Mouse (Mus musculus): ENCODE measurements around the gene Rbm34.

- TF ChIP-seq CTCF (IDR thresholded peaks at IDR 0.05; ENCODE audit: low read depth), result no peak
- TF ChIP-seq EP300 (IDR thresholded peaks at IDR 0.05; ENCODE audit: low read depth), result no peak
Measured at GRCm38 (mm10) chr8:126909371-126909802, 61.5 kb downstream of the Rbm34 start.

Measured in liver, postnatal 0 days (tissue).